Mouse (Mus musculus) hindbrain, embryonic 11.5 days (tissue): ENCODE measurements around the gene Tbc1d2b. TPM values are rescaled to one million over a fixed set of nuclear protein-coding genes. Genes with fewer than 3 reads are reported as not detected.
A peak's percentile ranks its signal among the peaks of the same experiment; 100 is the strongest.

ENCODE experiments used
- ATAC-seq: fragments of 200-750 bp; cut with Nextera tagmentation; 2 replicates; pipeline ENCODE4 v1.8.0; 2017; ENCODE audit warnings: mild to moderate bottlenecking, moderate TSS enrichment, moderate library complexity; ENCODE audit not compliant: low FRiP score
- DNase-seq: peaks from one replicate; pipeline ENCODE4 v3.0.0-alpha.2; 2015; ENCODE audit warnings: low spot score
- H3K27ac ChIP-seq: fragments of 300-500 bp; sonication (generic); 2 replicates; pipeline ENCODE4 v1.5.1; 2014; ENCODE audit warnings: mild to moderate bottlenecking, low read depth, low read length
- H3K27me3 ChIP-seq: fragments of 300-500 bp; sonication (generic); 2 replicates; pipeline ENCODE4 v1.6.1; 2014; ENCODE audit warnings: mild to moderate bottlenecking, low read length, moderate library complexity, mixed read lengths; ENCODE audit not compliant: control insufficient read depth, insufficient read depth
- H3K36me3 ChIP-seq: fragments of 300-500 bp; sonication (generic); 2 replicates; pipeline ENCODE4 v1.6.1; 2014; ENCODE audit warnings: mild to moderate bottlenecking, low read length, moderate library complexity, mixed read lengths; ENCODE audit not compliant: control insufficient read depth, insufficient read depth
- H3K4me1 ChIP-seq: fragments of 300-500 bp; sonication (generic); replicated peaks from 2 replicates; pipeline ENCODE4 v1.6.1; 2014; ENCODE audit warnings: low read length, mixed read lengths; ENCODE audit not compliant: control insufficient read depth, insufficient read depth
- H3K4me2 ChIP-seq: fragments of 300-500 bp; sonication (generic); replicated peaks from 2 replicates; pipeline ENCODE4 v1.6.1; 2014; ENCODE audit warnings: mild to moderate bottlenecking, low read depth, low read length
- H3K4me3 ChIP-seq: fragments of 300-500 bp; sonication (generic); 2 replicates; pipeline ENCODE4 v1.5.1; 2014; ENCODE audit warnings: low read depth, low read length
- H3K9ac ChIP-seq: fragments of 300-500 bp; sonication (generic); 2 replicates; pipeline ENCODE4 v1.6.1; 2014; ENCODE audit warnings: low read depth, low read length
- H3K9me3 ChIP-seq: fragments of 300-500 bp; sonication (generic); 2 replicates; pipeline ENCODE4 v1.6.1; 2016; ENCODE audit warnings: low read length; ENCODE audit not compliant: control insufficient read depth
- WGBS: fragments of 180-500 bp; shearing (Covaris S2); extraction: QIAGEN DNeasy Blood & Tissue Kit; methylation state at CpG from one replicate; pipeline ENCODE4 v1.1.7; 2014; 5-methylcytosine and 5-hydroxymethylcytosine counted together
- polyA plus RNA-seq: library from polyadenylated mRNA; unstranded; fragments of >200 nt; fragmentation: Nextera tagmentation; extraction: Ambion mirVana; gene quantifications from 2 replicates; pipeline ENCODE4 v1.2.1, GENCODE M21; 2014

Gene Tbc1d2b
- polyA plus RNA-seq, 1 experiment from 2014 or later: 8.0 TPM

DNA sequence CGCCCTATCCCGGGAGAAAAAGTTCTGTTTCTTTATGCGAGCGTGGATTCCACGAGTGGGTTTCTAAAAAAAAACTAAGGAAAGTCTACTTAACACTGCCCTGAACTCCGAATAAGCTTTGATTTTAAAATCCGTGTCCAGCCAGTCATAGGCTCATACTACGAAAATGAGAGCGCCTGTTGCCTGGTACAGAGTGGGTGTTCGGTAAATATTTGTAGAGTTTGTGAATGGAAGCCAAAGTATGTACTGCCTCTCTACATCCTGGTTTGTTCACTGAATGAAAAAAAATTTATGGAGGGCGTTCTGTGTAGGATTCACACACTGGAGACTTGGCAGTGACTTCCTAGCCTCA is 316 bp upstream of the Tbc1d2b start:
- H3K4me3 ChIP-seq: peak overlapping the region; percentile 81
- no peak for DNase-seq
- peak; percentile 29 for ATAC-seq
- H3K9me3 ChIP-seq: no peaks in the 10 kb centered on the region
- H3K27ac ChIP-seq: no peak overlapping the region
- no peaks in the 10 kb centered on the region; the same call in 1 of the 2 replicates for H3K4me1 ChIP-seq
- H3K4me2 ChIP-seq: peak overlapping the region; percentile 88
- no peaks in the 10 kb centered on the region for H3K36me3 ChIP-seq
- H3K27me3 ChIP-seq: no peaks in the 10 kb centered on the region
- no peak overlapping the region; the same call in 1 of the 2 replicates for H3K9ac ChIP-seq
- WGBS: 22% methylated on average over 11 of the region's 11 CpGs

DNA sequence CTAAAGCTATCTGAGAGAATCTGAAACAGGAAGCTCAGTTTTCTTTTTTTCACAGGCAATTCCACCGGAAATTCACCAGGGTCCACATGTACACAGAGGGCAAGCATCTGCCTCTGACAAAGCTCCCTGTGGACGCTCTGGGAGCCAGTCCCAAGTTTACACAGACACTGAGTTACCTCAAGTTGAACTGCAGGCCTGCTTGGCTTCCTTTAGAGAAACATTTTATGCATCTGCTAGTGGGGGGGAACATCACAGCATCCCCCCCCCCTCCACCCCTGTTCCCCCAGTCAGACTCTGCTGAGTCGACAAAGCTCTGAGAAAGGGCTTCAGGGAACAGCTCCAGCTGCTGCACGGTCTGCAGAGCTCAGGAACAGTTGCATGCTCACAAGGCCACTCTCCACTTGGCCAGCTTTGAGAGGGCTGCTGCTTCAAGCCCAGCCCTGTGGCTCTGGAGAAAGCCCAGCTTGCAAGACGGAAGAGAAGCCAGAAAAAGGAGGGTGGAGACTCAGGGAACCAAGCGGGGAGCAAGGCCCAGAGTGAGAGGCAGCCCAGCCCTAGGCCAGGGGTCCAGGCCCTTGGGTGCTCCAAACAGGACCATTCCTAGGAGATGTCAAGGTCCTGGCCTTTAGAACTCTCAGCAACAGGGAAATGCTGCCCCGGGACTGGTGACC is 1.5 kb downstream of the Tbc1d2b start:
- Histone ChIP-seq H3K36me3 (no peaks in the 10 kb centered on the region), H3K27ac (no peak overlapping the region; the same call in 1 of the 2 replicates), H3K4me2 (peak overlapping the region; percentile 88), H3K9me3 (no peaks in the 10 kb centered on the region), H3K4me1 (no peaks in the 10 kb centered on the region; the same call in 1 of the 2 replicates), H3K27me3 (no peaks in the 10 kb centered on the region), H3K9ac (peak overlapping the region; percentile 74; the same call in 1 of the 2 replicates), H3K4me3 (peak overlapping the region; percentile 18; the same call in 1 of the 2 replicates)
- ATAC-seq: peak; percentile 12; the same call in 1 of the 2 replicates
- DNase-seq: peak; percentile 18
- WGBS: 34% methylated on average over 7 of the region's 7 CpGs

DNA sequence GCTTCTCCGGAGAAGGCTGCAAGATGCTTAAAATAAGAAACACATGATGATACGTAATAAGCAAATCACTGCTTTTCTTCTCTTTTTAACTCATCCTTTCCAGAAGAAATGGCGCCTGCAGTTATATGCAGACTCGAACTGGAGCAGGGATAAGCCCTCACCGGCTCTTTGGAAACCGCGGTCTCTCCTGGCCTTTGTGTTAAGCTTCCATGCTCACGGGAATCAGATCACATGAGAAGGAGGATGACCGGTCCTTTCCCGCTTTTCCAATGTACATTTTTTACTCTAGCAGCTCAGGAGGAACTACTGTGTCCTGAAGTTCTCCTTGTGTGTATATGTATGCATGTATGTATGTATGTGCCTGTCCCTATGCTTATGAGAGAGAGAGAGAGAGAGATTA is 3.7 kb downstream of the Tbc1d2b start:
- H3K9ac ChIP-seq: no peak overlapping the region
- no peaks in the 10 kb centered on the region; the same call in 1 of the 2 replicates for H3K4me1 ChIP-seq
- H3K36me3 ChIP-seq: no peaks in the 10 kb centered on the region
- ATAC-seq: no peak
- H3K4me3 ChIP-seq: no peak overlapping the region
- no peak overlapping the region for H3K27ac ChIP-seq
- no peak overlapping the region for H3K4me2 ChIP-seq
- H3K9me3 ChIP-seq: no peaks in the 10 kb centered on the region
- DNase-seq: no peak
- WGBS: 92% methylated on average over 10 of the region's 10 CpGs
- no peaks in the 10 kb centered on the region for H3K27me3 ChIP-seq

DNA sequence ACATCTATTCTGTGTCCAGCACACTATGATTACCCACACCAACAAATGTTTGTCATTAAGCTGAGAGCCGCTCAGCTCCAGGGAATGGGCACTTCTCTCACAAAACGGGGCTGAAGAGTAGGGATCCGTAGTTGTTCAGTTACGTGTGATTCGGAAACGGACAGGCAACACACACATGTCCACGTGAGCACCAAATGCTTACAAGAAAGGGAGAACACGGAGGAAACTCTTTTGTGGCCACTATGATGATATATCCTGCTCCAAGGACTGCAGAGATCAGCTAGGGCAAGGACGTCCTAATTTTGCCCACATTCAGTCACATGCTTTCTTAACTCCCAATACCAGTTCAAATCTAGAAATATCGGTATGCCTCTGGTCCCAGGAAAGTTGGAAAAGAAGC is 4.5 kb downstream of the Tbc1d2b start:
- no peak overlapping the region for H3K4me3 ChIP-seq
- ATAC-seq: no peak
- no peaks in the 10 kb centered on the region for H3K27me3 ChIP-seq
- H3K4me1 ChIP-seq: no peaks in the 10 kb centered on the region; the same call in 1 of the 2 replicates
- 94% methylated on average over 10 of the region's 10 CpGs for WGBS
- DNase-seq: no peak
- H3K9ac ChIP-seq: no peak overlapping the region
- H3K27ac ChIP-seq: no peak overlapping the region
- H3K4me2 ChIP-seq: no peak overlapping the region
- H3K36me3 ChIP-seq: no peaks in the 10 kb centered on the region
- H3K9me3 ChIP-seq: no peaks in the 10 kb centered on the region

DNA sequence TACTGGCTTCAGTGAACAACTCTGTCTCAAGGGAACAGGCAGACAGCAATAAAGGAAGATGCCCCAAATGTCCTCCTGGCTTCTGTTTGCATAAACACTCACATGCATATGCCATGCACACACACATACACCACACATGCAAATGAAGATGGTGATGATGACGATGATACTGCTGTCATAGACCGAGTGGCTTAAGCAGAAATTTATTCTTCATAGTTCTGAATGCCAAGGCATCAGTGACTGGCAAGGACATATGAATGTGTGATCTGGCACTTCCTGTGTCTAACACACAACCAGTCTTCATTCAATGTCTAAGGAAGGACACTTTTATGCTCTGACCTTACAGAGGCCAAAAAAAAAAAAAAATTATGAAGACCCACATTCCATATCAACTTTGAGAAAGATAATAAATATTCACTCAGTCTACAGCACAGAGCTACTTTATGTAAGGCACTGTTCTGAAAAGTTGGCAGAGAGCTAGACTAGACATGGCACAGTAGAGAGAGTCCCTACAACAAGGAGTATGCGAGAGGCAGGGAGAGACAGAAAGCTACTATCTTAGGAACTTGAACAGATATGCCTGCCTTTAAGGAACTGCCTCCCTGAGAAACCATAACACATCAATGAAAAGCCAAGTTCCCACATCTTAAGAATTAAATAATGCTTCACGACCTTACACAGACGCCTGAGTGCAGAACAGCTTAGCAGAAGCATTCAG is 5.1 kb downstream of the Tbc1d2b start:
- no peak for ATAC-seq
- no peak for DNase-seq
- Histone ChIP-seq H3K27ac (no peak overlapping the region), H3K4me1 (no peaks in the 10 kb centered on the region; the same call in 1 of the 2 replicates), H3K9me3 (no peaks in the 10 kb centered on the region), H3K4me2 (no peak overlapping the region), H3K4me3 (no peak overlapping the region), H3K27me3 (no peaks in the 10 kb centered on the region), H3K9ac (no peak overlapping the region), H3K36me3 (no peaks in the 10 kb centered on the region)
- 92% methylated on average over 5 of the region's 5 CpGs for WGBS

DNA sequence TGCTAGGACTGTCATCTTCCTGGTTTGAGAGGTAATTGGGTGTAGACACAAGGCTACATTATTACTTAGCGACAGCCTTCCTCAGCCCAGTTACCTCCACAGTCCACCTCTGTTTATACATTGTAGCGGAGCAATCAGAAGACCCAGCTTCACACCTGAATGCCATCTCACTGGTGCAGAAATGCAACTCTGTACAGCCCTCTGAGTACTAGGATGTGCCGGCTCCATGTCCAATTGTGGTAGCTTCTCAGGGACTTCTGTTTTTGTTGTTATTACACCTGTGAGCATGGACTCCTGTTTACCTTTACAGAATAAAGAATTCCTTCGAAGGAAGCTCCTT is 7.3 kb downstream of the Tbc1d2b start:
- 89% methylated on average over 4 of the region's 4 CpGs for WGBS
- no peak overlapping the region for H3K4me3 ChIP-seq
- no peak for ATAC-seq
- no peaks in the 10 kb centered on the region for H3K9me3 ChIP-seq
- H3K9ac ChIP-seq: no peak overlapping the region
- DNase-seq: no peak
- H3K27me3 ChIP-seq: no peaks in the 10 kb centered on the region
- no peak overlapping the region for H3K27ac ChIP-seq
- H3K4me2 ChIP-seq: no peak overlapping the region
- no peaks in the 10 kb centered on the region for H3K4me1 ChIP-seq
- H3K36me3 ChIP-seq: no peaks in the 10 kb centered on the region

DNA sequence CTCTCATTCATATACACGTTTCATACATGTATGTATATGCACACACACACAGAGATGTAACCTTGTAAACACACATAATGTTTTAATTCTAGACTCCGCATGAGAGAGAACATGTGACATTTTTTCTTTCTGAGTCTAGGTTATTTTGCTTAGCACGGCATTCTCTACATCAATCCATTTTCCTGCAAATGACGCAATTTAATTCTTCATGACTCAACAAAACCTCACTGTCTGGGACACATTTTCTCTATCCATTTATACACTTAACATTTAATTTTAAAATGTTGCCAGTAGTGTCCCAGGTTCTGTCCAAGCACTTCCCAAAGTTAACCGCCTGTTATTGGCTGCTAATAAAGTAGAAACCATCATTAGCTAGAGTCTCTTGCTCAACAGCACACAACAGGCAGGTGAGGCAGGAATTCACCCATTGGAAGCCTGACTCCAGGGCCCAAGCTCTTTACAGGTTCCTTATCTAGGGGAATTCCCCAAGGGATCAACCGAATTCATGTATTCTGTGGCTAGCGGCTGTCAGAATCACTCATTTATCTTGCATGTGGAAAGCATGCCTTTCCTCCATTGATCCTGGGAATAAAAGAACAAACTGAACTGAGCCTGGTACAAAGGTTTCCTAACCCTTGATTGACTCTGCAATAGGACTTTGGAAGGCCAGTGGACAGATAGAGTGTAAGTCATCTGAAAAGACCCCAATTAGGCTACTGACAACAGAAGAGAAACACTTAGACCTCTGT is 7.8 kb downstream of the Tbc1d2b start:
- WGBS: 82% methylated on average over 7 of the region's 7 CpGs
- DNase-seq (no peak), ATAC-seq (no peak)
- Histone ChIP-seq H3K4me3 (no peak overlapping the region), H3K4me2 (no peak overlapping the region), H3K9ac (no peak overlapping the region), H3K27ac (no peak overlapping the region), H3K36me3 (no peaks in the 10 kb centered on the region), H3K4me1 (no peaks in the 10 kb centered on the region), H3K27me3 (no peaks in the 10 kb centered on the region), H3K9me3 (no peaks in the 10 kb centered on the region)

DNA sequence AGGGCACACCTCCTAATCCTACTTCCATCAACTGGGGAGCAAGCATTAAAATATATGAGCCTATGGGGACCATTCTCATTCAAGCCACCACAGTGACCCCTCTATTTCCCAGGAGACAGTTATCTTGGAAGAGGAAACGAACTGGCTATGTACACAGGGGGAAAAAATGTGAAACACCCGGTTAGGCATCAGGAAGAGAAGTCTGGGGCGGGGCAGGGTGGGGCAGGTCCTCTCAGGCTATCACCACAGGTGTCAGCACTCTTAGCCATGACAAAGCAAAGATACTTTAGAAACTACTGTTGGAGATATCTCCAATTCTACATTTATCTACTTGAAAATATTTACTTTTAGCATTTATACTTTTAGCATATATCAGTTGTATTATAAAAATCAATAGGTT is 8.5 kb downstream of the Tbc1d2b start:
- ATAC-seq (no peak), DNase-seq (no peak)
- Histone ChIP-seq H3K9ac (no peak overlapping the region), H3K27me3 (no peaks in the 10 kb centered on the region), H3K27ac (no peak overlapping the region), H3K36me3 (no peaks in the 10 kb centered on the region), H3K9me3 (no peaks in the 10 kb centered on the region), H3K4me2 (no peak overlapping the region), H3K4me3 (no peak overlapping the region), H3K4me1 (no peaks in the 10 kb centered on the region)
- WGBS: 96% methylated on average over 3 of the region's 3 CpGs
